Mouse (Mus musculus) embryo, embryonic 11.5 days (tissue): ENCODE measurements around the gene Glra4.
"Not testable (repeated sequence)": the region's sequence is repeated elsewhere in the genome, so short reads cannot be mapped to it uniquely, and the experiment has no call there.

Experiments
- DNase-seq: peaks from one replicate; pipeline ENCODE4 v3.0.0-alpha.2; 2012; ENCODE audit warnings: low read depth, low spot score

Gene Glra4

DNA sequence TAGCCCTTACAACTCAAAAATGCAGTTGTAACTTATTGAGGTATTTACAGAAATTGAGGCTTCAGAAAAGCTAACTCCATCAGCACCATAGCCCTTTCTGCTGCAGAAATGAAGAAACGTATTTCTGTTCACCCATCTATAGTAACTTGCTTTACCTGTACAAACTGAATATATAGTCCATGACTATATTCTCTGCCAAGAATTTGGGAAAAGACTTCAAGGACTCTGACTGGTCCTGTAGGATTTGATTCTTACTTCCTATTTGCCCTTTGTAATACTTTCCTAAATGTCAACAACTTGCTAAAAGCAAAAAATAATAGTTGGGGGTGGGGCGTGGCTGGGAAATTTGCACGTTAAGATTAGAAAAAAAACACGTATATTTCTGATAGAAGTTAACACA, 47.9 kb downstream of the Glra4 start:
- no peak for DNase-seq

DNA sequence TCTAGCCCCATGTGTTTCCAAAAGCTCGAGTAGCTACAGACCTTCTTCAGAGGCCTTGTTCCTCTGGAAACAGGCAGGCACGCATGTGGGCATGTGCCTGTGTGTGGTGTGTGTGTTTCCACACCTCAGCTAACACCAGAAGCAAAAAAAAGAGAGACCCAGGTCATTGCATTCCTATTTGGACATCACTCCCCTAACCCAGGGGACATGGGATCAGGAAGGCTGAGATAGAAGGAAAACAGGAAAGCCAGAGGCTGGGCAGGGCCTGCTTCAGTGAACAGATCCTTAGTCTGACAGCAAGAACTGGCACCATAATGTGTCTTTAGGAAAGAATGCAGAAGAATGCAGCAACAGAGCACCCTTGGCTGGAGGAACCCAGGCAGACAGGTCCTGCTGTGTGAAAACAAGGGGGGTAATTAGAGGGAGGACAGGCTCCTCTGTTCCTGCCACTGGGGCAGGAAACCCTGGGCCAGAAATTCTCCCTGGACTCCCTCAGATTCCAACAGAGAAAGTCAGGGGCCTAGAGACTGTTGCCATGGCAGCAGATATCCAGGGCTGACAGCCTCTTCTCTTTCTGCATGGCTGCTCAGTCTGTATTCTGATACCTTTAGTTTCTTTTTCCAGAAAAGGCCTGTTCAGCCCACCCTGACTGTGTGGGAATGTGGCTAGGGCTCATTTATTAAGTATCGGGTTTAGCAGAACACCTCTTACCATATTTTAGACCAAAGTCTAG, 65.0 kb downstream of the Glra4 start:
- DNase-seq: not testable (repeated sequence)

DNA sequence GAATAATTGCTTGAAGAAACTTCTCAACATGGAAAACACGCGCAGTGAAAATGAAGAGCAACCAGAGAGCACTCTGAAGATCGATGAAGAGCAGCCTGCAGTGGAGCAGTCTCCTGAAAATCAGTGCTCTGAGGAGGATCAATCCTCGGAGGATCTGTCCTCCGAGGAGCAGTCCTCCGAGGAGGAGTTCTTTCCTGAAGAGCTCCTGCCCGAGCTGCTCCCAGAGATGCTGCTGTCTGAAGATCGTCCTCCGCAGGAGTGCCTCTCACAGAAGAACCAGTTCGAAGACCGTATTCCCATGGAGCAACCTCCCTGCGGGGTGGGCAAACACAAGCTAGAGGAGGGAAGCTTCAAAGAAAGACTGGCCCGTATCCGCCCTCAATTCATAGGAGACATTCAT, 71.2 kb downstream of the Glra4 start:
- no peak for DNase-seq

DNA sequence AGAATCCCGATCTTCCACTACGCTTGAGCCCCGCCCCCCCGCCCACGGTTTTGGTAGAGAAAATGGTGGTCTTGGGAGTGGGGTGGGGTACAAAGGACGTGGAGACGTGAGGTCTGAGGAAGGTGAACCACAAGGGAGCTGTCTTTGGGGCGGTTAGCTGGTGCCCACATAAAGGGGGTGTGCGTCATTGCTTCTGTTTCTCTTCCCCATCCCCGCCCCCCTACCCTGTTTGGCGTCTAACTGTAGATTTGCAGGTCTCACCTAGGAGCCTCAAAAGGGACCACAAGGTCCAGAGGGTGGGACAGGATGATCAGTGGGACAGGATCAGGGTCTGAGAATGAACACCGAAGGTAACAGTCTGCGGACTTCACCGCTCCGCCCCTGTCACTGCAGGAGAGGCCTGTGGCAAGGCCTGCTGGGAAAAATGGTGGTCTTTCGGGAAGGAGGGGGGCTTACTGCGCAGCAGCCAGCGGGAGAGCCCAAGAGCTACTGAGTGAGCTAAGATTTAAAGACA, 71.7 kb downstream of the Glra4 start:
- DNase-seq: peak; percentile 36
